Mouse (Mus musculus): ENCODE data around the gene Pla2g4f. TPM values are rescaled to one million over a fixed set of nuclear protein-coding genes. Genes with fewer than 3 reads are reported as not detected.

Pla2g4f gene
- 0.05 TPM in 2 replicates for polyA plus RNA-seq (2012; rRNA removed)

DNA sequence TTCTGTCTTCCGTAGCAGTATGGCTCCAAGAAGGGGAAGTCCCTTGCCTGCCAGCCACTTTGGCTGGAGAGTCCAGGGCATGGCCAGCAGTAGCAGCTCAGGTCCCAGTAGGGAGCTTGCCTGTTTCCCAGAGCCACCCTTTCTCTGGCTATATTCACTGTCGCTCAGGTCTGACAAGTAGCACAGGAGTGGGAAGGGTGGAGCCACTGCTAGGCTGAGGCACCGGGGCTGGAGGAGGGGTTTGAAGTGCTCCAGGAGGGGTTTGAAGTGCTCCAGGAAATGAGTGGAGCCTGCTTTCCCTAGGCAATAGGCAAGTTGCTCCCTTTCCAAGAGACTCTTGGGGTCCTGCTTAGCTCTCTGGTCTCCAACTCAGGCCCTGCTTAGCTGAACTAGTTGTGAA lies at the start of gene Pla2g4f:
TSS of gene Pla2g4f (minus strand) at position 190 of the 400 bp plus-strand sequence.

DNA sequence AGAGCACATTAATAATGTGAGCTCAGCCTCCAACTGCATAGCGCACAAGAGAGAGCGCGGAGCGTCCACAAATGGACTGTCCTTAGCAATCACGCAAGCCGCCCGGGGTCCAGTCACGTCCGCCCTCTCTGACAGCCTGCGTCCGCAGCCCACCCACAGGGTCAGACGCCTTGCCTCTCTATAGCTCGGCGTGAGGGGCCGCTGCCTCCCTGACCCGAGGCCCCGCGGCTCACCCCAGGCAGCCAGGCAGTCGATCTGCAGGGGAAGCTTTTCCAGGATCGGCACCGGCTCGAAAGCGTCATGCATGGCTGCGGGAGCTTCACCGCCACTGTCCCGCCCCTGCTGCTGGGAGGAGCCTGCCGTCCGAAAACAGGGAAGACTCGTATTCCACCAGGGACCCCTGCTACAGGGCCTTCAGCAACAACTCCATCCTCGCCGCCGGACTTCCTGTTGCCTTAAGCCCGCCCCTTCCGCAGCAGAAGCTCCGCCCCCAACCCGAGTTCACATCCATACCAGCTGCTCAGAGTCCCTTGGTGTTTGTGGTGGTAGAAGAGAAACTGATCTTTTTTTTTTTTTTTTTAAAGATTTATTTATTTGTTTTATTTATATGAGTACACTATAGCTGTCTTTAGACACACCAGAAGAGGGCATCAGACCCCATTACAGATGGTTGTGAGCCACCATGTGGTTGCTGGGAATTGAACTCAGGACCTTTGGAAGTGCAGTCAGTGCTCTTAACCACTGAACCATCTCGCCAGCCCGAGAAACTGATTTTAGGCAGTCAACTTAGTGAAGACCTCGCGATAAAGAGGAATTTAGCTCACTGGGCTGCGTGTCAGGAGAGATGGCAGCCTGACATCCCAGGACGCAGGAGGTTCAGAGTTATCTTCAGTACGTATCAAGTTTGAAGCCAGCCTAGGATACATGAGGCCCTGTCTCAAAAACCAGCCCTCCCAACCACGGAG lies 39.0 kb upstream of the Pla2g4f start, which contains the start of gene Vps39:
TSS of gene Vps39 (minus strand) at position 456 of the 965 bp plus-strand sequence.

DNA sequence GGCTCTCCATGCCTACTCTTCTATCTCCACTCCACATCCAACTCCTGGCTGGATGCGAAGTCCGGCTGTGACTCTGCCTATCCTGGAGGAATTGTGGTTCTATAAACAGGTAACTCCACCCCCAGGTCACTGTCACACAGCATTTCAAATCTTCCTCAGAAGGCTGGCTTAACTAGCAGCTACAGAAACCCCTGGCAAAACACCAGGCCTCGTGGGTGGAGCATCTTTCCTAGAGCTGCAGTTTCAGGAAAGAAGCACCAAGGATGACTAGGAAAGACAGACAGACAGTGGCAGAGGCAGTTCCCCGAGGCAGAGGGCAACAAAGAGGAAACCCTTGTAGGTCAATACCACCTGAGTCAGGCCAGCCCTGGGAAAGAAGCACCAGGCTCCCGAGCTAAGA lies 25.0 kb downstream of the Pla2g4f start, which contains the start of gene Pla2g4d:
TSS of gene Pla2g4d (minus strand) at position 203 of the 400 bp plus-strand sequence.

Other genes starting within 250 kb of the Pla2g4f start
- gene Ehd4, start 159.6 kb downstream of the Pla2g4f start, polyA plus RNA-seq (2012; rRNA removed) = 10.2 and 11.3 TPM in 2 replicates
- gene Pla2g4e, start 68.8 kb downstream of the Pla2g4f start, polyA plus RNA-seq (2012; rRNA removed) = 0.04 and 0.17 TPM in 2 replicates
- gene Pla2g4d, start 25.0 kb downstream of the Pla2g4f start, polyA plus RNA-seq (2012; rRNA removed) = 0.04 and 0.05 TPM in 2 replicates
- gene Vps39, start 39.0 kb upstream of the Pla2g4f start, polyA plus RNA-seq (2012; rRNA removed) = 27.2 and 40.2 TPM in 2 replicates
- 8.5 and 9.9 TPM in 2 replicates for gene Ganc, start 89.7 kb upstream of the Pla2g4f start, polyA plus RNA-seq (2012; rRNA removed)
- gene Tmem87a, start 89.9 kb upstream of the Pla2g4f start, polyA plus RNA-seq (2012; rRNA removed) = 20.7 and 26.7 TPM in 2 replicates
- gene Capn3, start 141.9 kb upstream of the Pla2g4f start, polyA plus RNA-seq (2012; rRNA removed) = 3.9 and 4.4 TPM in 2 replicates
- gene Zfp106, start 249.7 kb upstream of the Pla2g4f start, polyA plus RNA-seq (2012; rRNA removed) = 58.3 and 60.8 TPM in 2 replicates